Mouse (Mus musculus) heart, embryonic 15.5 days (tissue): ENCODE measurements around the gene Tspan3. TPM values are rescaled to one million over a fixed set of nuclear protein-coding genes. Genes with fewer than 3 reads are reported as not detected.

Experiments
- ATAC-seq: fragments of 200-750 bp; cut with Nextera tagmentation; replicated peaks from 2 replicates; pipeline ENCODE4 v1.8.0; 2017; ENCODE audit warnings: low read depth, moderate TSS enrichment; ENCODE audit not compliant: insufficient number of reproducible peaks, insufficient read depth, low FRiP score
- H3K27ac ChIP-seq: fragments of 300-500 bp; sonication (generic); 2 replicates; pipeline ENCODE4 v1.5.1; 2015; ENCODE audit warnings: mild to moderate bottlenecking, inconsistent platforms
- H3K27me3 ChIP-seq: fragments of 300-500 bp; sonication (generic); 2 replicates; pipeline ENCODE4 v1.6.1; 2015; ENCODE audit warnings: inconsistent platforms
- H3K36me3 ChIP-seq: fragments of 300-500 bp; sonication (generic); 2 replicates; pipeline ENCODE4 v1.6.1; 2015; ENCODE audit warnings: mild to moderate bottlenecking, inconsistent platforms
- H3K4me1 ChIP-seq: fragments of 300-500 bp; sonication (generic); replicated peaks from 2 replicates; pipeline ENCODE4 v1.6.1; 2015; ENCODE audit warnings: inconsistent platforms
- H3K4me2 ChIP-seq: fragments of 300-500 bp; sonication (generic); 2 replicates; pipeline ENCODE4 v1.6.1; 2015; ENCODE audit warnings: inconsistent platforms, mild to moderate bottlenecking, moderate library complexity
- H3K4me3 ChIP-seq: fragments of 300-500 bp; sonication (generic); 2 replicates; pipeline ENCODE4 v1.5.1; 2015; ENCODE audit warnings: mild to moderate bottlenecking, inconsistent platforms
- H3K9ac ChIP-seq: fragments of 300-500 bp; sonication (generic); 2 replicates; pipeline ENCODE4 v1.6.1; 2015; ENCODE audit warnings: mild to moderate bottlenecking, inconsistent platforms
- H3K9me3 ChIP-seq: fragments of 300-500 bp; sonication (generic); replicated peaks from 2 replicates; pipeline ENCODE4 v1.6.1; 2016; ENCODE audit warnings: inconsistent platforms
- WGBS: fragments of 180-500 bp; shearing (Covaris S2); methylation state at CpG from one replicate; pipeline ENCODE4 v1.1.7; 2015; ENCODE audit warnings: mixed read lengths; 5-methylcytosine and 5-hydroxymethylcytosine counted together
- polyA plus RNA-seq: library from polyadenylated mRNA; unstranded; fragments of >200 nt; fragmentation: Nextera tagmentation; extraction: Ambion mirVana; gene quantifications from 2 replicates; pipeline ENCODE4 v1.2.1, GENCODE M21; 2015

Tspan3 gene
- polyA plus RNA-seq, result 378 and 426 TPM in 2 replicates

- H3K4me3 ChIP-seq, result no peak within 1 kb of the TSS
- H3K27ac ChIP-seq, result no peak within 1 kb of the TSS
- WGBS, result 90% methylated on average over 6 of the region's 6 CpGs
- H3K4me2 ChIP-seq, result no peak within 1 kb of the TSS
- H3K4me1 ChIP-seq, result peaks cover 14% of the 10 kb centered on the region
- no peak for ATAC-seq
- no peaks in the 10 kb centered on the region for H3K9me3 ChIP-seq
- no peaks in the 10 kb centered on the region for H3K36me3 ChIP-seq
- H3K9ac ChIP-seq, result no peak within 1 kb of the TSS
- no peaks in the 10 kb centered on the region for H3K27me3 ChIP-seq
Observed at GRCm38 (mm10) chr9:56165377-56165776, at the start of gene Tspan3. Tspan3 (minus strand) TSS chr9:56165477.

DNA sequence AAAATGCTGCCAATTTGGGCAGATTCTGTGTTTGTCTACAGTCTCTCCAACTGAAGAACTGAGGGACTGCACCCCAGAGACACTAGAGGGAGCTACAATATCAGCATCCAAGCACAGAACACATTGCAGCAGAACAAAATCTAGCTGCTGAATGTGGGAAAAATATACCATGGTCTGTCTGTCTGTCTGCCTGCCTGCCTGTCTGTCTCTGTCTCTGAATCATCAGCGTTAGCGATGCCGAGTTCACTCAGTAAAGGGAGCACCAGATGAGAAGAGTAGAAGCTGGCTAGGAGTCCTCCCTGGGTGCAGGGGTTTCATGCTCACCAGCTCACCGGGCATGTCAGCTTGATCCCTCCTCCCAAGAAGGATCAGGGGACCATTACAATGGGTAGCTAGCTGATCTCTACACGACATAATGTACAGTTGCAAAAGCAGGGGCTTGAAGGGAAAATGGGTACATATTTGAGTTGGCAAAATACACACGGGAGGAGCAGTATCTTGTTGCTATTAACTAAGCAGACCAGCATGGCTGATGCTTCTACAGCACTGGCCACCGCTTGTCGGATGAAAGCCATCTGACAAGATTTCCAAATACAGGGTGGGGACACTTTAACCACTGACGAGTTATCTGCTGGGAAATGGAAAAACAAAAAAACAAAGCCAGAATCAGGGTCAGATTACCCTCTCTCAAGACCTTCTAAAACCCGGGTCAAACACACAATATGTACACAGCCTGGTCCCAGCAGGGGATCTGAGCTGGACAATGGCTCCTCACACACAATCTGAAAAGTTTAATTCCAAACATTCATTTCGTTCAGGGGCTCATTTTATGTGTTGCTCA is 48.4 kb upstream of the Tspan3 start:
- Histone ChIP-seq H3K27ac (peak overlapping the region; percentile 50), H3K27me3 (no peaks in the 10 kb centered on the region), H3K4me3 (no peak overlapping the region), H3K9me3 (no peaks in the 10 kb centered on the region), H3K36me3 (no peaks in the 10 kb centered on the region), H3K4me2 (peak overlapping the region; percentile 35; the same call in 1 of the 2 replicates), H3K4me1 (peaks cover 24% of the 10 kb centered on the region), H3K9ac (no peak overlapping the region)
- WGBS, result 38% methylated on average over 11 of the region's 11 CpGs
- no peak for ATAC-seq

GRCm38 (mm10) chr9:56208817-56209216 is 43.5 kb upstream of the Tspan3 start:
- no peak overlapping the region for H3K9ac ChIP-seq
- H3K4me3 ChIP-seq, result no peak overlapping the region
- H3K36me3 ChIP-seq, result peaks cover 10% of the 10 kb centered on the region; the same call in 1 of the 2 replicates
- H3K9me3 ChIP-seq, result no peaks in the 10 kb centered on the region
- H3K4me2 ChIP-seq, result no peak overlapping the region
- H3K27ac ChIP-seq, result no peak overlapping the region
- 81% methylated on average over 8 of the region's 8 CpGs for WGBS
- no peaks in the 10 kb centered on the region for H3K27me3 ChIP-seq
- H3K4me1 ChIP-seq, result peaks cover 6% of the 10 kb centered on the region
- no peak for ATAC-seq

GRCm38 (mm10) chr9:56207516-56207915 is 42.2 kb upstream of the Tspan3 start:
- peaks cover 10% of the 10 kb centered on the region; the same call in 1 of the 2 replicates for H3K36me3 ChIP-seq
- no peak overlapping the region for H3K9ac ChIP-seq
- ATAC-seq, result no peak
- H3K4me1 ChIP-seq, result no peaks in the 10 kb centered on the region
- WGBS, result 81% methylated on average over 5 of the region's 5 CpGs
- H3K9me3 ChIP-seq, result no peaks in the 10 kb centered on the region
- H3K4me2 ChIP-seq, result no peak overlapping the region
- no peak overlapping the region for H3K4me3 ChIP-seq
- no peak overlapping the region for H3K27ac ChIP-seq
- H3K27me3 ChIP-seq, result no peaks in the 10 kb centered on the region

GRCm38 (mm10) chr9:56207083-56207482 is 41.8 kb upstream of the Tspan3 start:
- WGBS, result 84% methylated on average over 10 of the region's 10 CpGs
- H3K27me3 ChIP-seq, result no peaks in the 10 kb centered on the region
- no peaks in the 10 kb centered on the region for H3K4me1 ChIP-seq
- H3K4me3 ChIP-seq, result no peak overlapping the region
- H3K27ac ChIP-seq, result no peak overlapping the region
- H3K9ac ChIP-seq, result no peak overlapping the region
- peaks cover 10% of the 10 kb centered on the region; the same call in 1 of the 2 replicates for H3K36me3 ChIP-seq
- no peak for ATAC-seq
- H3K9me3 ChIP-seq, result no peaks in the 10 kb centered on the region
- H3K4me2 ChIP-seq, result no peak overlapping the region

DNA sequence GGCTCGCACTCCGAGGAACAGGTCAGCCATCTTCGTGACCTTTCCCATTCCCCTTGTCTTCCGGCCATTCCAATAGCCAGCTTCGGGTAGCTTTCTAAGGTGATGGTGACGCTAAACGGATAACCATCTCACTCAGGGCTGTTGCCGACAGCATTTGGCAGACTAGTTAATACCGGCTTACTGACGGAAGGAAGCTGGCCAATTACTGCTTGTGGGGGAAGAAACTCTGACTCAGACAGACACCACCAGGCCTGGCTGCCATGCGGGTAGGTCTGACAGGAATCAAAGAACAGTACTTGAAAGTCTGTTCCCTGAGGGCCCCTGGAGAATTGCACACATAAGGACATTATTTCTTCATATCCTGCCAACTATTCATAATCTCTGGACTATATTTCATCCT is 40.1 kb upstream of the Tspan3 start:
- H3K27ac ChIP-seq, result no peak overlapping the region
- 66% methylated on average over 11 of the region's 11 CpGs for WGBS
- no peak for ATAC-seq
- H3K27me3 ChIP-seq, result no peaks in the 10 kb centered on the region
- peaks cover 4% of the 10 kb centered on the region; the same call in 1 of the 2 replicates for H3K4me1 ChIP-seq
- no peak overlapping the region for H3K4me2 ChIP-seq
- no peak overlapping the region for H3K4me3 ChIP-seq
- no peaks in the 10 kb centered on the region for H3K9me3 ChIP-seq
- no peak overlapping the region for H3K9ac ChIP-seq
- H3K36me3 ChIP-seq, result peaks cover 10% of the 10 kb centered on the region; the same call in 1 of the 2 replicates

DNA sequence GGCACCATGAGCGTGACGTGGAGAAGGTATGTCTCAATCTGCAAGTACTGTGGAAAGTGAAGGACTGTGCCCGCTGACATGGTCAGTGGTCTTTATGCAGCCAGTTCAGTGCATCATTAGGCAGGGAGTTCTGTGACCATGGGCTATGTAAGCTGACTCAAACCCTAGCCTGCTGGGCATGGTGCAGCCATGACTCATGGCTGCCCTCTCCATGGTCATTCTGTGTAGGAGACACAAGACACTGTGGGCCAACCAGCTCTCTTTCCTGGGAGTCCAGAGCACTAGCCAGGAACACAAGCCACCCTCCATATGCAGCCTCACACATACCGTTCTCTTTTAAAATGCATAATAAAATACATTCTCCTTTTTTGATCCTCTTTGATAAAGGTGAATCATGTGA is 39.0 kb upstream of the Tspan3 start:
- Histone ChIP-seq H3K4me3 (no peak overlapping the region), H3K4me2 (no peak overlapping the region), H3K27me3 (no peaks in the 10 kb centered on the region), H3K27ac (no peak overlapping the region), H3K4me1 (peaks cover 4% of the 10 kb centered on the region; the same call in 1 of the 2 replicates), H3K9ac (no peak overlapping the region), H3K9me3 (no peaks in the 10 kb centered on the region), H3K36me3 (peaks cover 10% of the 10 kb centered on the region; the same call in 1 of the 2 replicates)
- 88% methylated on average over 4 of the region's 4 CpGs for WGBS
- no peak for ATAC-seq

DNA sequence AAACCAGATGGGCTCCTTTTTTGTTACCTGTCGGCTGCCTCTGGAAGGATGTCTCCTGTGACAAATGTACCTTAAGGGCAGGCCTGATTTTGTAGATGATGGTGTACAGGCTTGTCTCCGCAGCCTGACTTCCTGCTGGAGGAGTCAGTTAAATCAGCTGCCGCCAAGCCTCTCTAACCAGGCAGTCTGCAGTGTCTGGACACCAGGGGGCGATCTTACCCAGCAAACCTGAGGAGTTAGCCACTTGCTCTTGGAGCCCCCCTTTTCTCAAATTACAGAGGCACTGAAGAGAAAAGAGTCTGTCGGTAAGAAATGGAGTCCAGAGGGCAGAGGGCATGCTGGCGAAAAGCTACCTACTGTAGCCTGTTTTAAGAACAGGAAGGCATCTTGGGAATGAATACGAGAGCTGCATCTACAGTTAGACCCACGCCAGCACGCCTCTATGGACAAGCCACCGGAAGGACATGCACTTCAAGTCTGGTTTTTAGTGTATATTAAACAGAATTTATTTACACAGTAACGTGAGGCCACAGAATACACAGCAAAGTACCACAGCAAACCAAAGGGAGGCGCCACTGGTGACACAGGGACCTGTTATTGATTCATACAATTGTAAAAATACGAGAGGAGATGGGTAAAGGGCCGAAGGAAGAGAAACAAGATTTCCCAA is 35.5 kb upstream of the Tspan3 start:
- Histone ChIP-seq H3K9me3 (no peaks in the 10 kb centered on the region), H3K4me1 (peaks cover 4% of the 10 kb centered on the region; the same call in 1 of the 2 replicates), H3K4me3 (no peak overlapping the region), H3K36me3 (peaks cover 3% of the 10 kb centered on the region; the same call in 1 of the 2 replicates), H3K4me2 (no peak overlapping the region), H3K27me3 (no peaks in the 10 kb centered on the region), H3K27ac (no peak overlapping the region), H3K9ac (no peak overlapping the region)
- ATAC-seq, result peak; percentile 64
- WGBS, result 43% methylated on average over 14 of the region's 14 CpGs

- no peaks in the 10 kb centered on the region for H3K36me3 ChIP-seq
- H3K4me3 ChIP-seq, result no peak overlapping the region
- H3K4me2 ChIP-seq, result no peak overlapping the region
- H3K9ac ChIP-seq, result no peak overlapping the region
- no peaks in the 10 kb centered on the region for H3K27me3 ChIP-seq
- no peaks in the 10 kb centered on the region for H3K9me3 ChIP-seq
- H3K27ac ChIP-seq, result no peak overlapping the region
- H3K4me1 ChIP-seq, result peaks cover 4% of the 10 kb centered on the region; the same call in 1 of the 2 replicates
- ATAC-seq, result no peak
- 64% methylated on average over 2 of the region's 2 CpGs for WGBS
Observed at GRCm38 (mm10) chr9:56200200-56200599, 34.9 kb upstream of the Tspan3 start.

- Histone ChIP-seq H3K9me3 (no peaks in the 10 kb centered on the region), H3K4me2 (no peak overlapping the region), H3K27ac (no peak overlapping the region), H3K4me1 (peaks cover 4% of the 10 kb centered on the region; the same call in 1 of the 2 replicates), H3K4me3 (no peak overlapping the region), H3K9ac (no peak overlapping the region), H3K36me3 (no peaks in the 10 kb centered on the region), H3K27me3 (no peaks in the 10 kb centered on the region)
- no peak for ATAC-seq
- WGBS, result 72% methylated on average over 4 of the region's 4 CpGs
Observed at GRCm38 (mm10) chr9:56196921-56197320, 31.6 kb upstream of the Tspan3 start.

DNA sequence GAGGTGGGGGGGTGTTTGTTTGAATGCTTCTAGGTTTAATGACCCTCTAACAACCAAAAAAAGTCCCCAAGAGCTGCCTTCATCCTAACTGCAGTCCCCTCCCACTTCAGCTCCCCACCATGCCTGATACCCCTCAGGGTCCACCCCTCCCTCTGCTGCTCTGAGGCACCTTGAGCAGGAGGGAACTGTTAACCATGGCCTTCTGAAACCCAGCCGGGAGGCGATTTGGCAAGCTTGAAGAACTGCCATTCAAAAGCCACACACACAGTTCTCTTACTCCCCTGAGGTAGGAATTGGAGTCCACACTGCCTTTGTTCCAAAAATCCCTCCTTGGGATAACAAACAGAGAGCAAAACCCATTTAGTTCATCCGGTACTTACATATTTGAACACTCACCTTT is 29.9 kb upstream of the Tspan3 start:
- Histone ChIP-seq H3K9me3 (no peaks in the 10 kb centered on the region), H3K4me3 (no peak overlapping the region), H3K27ac (no peak overlapping the region), H3K27me3 (no peaks in the 10 kb centered on the region), H3K9ac (no peak overlapping the region), H3K4me2 (no peak overlapping the region), H3K36me3 (no peaks in the 10 kb centered on the region), H3K4me1 (0 out of 2 replicates have a peak, but pooled peaks cover 3% of the 10 kb centered on the region)
- ATAC-seq, result no peak
- WGBS, result 65% methylated on average over 3 of the region's 3 CpGs
